Mouse (Mus musculus) embryonic facial prominence, embryonic 12.5 days (tissue): Measurements from ENCODE around the gene Cox19. TPM values are rescaled to one million over a fixed set of nuclear protein-coding genes. Genes with fewer than 3 reads are reported as not detected.
"Not testable (repeated sequence)": the region's sequence is repeated elsewhere in the genome, so short reads cannot be mapped to it uniquely, and the experiment has no call there.

ENCODE experiments used
- ATAC-seq: fragments of 200-750 bp; cut with Nextera tagmentation; 2 replicates; pipeline ENCODE4 v1.8.0; 2017; ENCODE audit not compliant: insufficient number of reproducible peaks, insufficient read depth, low FRiP score, low TSS enrichment
- H3K27ac ChIP-seq: fragments of 300-500 bp; sonication (generic); 2 replicates; pipeline ENCODE4 v1.5.1; 2016; ENCODE audit warnings: mild to moderate bottlenecking
- H3K27me3 ChIP-seq: fragments of 300-500 bp; sonication (generic); 2 replicates; pipeline ENCODE4 v1.6.1; 2016; ENCODE audit warnings: mild to moderate bottlenecking, moderate library complexity
- H3K36me3 ChIP-seq: fragments of 300-500 bp; sonication (generic); 2 replicates; pipeline ENCODE4 v1.6.1; 2016; ENCODE audit warnings: mild to moderate bottlenecking
- H3K4me1 ChIP-seq: fragments of 300-500 bp; sonication (generic); 2 replicates; pipeline ENCODE4 v1.6.1; 2016
- H3K4me2 ChIP-seq: fragments of 300-500 bp; sonication (generic); replicated peaks from 2 replicates; pipeline ENCODE4 v1.6.1; 2016; ENCODE audit warnings: mild to moderate bottlenecking, moderate library complexity
- H3K4me3 ChIP-seq: fragments of 300-500 bp; sonication (generic); 2 replicates; pipeline ENCODE4 v1.5.1; 2016; ENCODE audit warnings: mild to moderate bottlenecking
- H3K9ac ChIP-seq: fragments of 300-500 bp; sonication (generic); 2 replicates; pipeline ENCODE4 v1.6.1; 2016; ENCODE audit warnings: mild to moderate bottlenecking, moderate library complexity
- H3K9me3 ChIP-seq: fragments of 300-500 bp; sonication (generic); 2 replicates; pipeline ENCODE4 v1.6.1; 2016; ENCODE audit warnings: mild to moderate bottlenecking, moderate library complexity
- whole genome bisulfite sequencing: fragments of 180-500 bp; shearing (Covaris S2); methylation state at CpG from one replicate; pipeline ENCODE4 v1.1.7; 2016; 5-methylcytosine and 5-hydroxymethylcytosine counted together
- polyA plus RNA-seq: library from polyadenylated mRNA; unstranded; fragments of >200 nt; fragmentation: Nextera tagmentation; extraction: Ambion mirVana; gene quantifications from 2 replicates; pipeline ENCODE4 v1.2.1, GENCODE M21; 2016

Gene Cox19
- polyA plus RNA-seq, 1 experiment from 2014 or later = 110 TPM

DNA sequence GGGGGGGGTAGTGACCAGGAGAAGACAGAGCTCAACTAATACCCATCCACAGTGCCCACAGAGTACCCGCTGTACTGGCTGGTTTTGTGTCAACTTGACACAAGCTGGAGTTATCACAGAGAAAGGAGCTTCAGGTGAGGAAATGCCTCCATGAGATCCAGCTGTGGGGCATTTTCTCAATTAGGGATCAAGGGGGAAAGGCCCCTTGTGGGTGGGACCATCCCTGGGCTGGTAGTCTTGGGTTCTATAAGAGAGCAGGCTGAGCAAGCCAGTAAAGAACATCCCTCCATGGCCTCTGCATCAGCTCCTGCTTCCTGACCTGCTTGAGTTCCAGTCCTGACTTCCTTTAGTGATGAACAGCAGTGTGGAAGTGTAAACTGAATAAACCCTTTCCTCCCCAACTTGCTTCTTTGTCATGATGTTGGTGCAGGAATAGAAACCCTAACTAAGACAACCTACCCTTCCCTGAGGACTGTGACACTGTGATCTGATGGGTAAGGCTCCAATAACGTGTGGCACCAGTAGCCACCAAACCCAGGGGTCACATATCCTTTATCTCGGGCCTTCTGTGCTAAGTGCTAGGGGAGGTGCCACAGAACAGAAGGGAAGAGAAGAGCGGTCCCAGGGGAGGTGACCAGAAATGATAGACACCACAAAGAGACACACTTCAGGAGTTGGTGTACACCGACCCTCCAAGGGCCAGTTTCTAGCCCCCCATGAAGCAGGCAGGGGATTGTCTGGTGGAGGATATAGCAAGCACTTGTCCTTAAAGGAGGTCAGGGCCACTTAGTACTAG lies 39.3 kb upstream of the Cox19 start:
- 82% methylated on average over 5 of the region's 5 CpGs for WGBS
- H3K27me3 ChIP-seq, H3K4me3 ChIP-seq, H3K27ac ChIP-seq, H3K4me2 ChIP-seq, ATAC-seq, H3K9me3 ChIP-seq, H3K36me3 ChIP-seq, H3K9ac ChIP-seq: not testable (repeated sequence)
- H3K4me1 ChIP-seq = peaks cover 34% of the 10 kb centered on the region

DNA sequence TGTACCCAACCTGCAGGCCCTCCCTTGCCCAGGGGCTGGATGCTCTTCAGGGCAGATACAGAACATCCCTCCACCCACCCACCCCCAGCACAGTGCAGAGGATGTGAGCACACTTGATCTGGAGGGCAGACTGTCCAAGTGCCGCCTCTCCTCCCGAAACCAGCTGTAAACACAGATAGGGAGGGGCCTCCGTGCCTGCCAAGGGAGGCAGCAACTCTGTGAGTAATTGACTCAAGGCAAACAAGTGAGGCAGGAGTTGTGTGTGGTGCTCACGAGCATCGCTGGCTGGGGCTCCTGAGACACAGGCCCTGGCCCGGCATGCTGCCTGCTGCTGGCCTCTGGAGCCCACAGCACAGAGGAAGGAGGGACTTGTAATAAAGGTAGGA lies 38.5 kb upstream of the Cox19 start:
- Histone ChIP-seq H3K9me3 (no peaks in the 10 kb centered on the region), H3K9ac (0 out of 2 replicates have a peak overlapping the region, but pooled peaks have one; percentile 10), H3K4me1 (peaks cover 34% of the 10 kb centered on the region), H3K4me2 (no peak overlapping the region), H3K27me3 (no peaks in the 10 kb centered on the region), H3K36me3 (no peaks in the 10 kb centered on the region), H3K27ac (peak overlapping the region; percentile 73), H3K4me3 (no peak overlapping the region)
- 28% methylated on average over 6 of the region's 6 CpGs for WGBS
- ATAC-seq = 0 out of 2 replicates have a peak, but pooled peaks have one; percentile 50

DNA sequence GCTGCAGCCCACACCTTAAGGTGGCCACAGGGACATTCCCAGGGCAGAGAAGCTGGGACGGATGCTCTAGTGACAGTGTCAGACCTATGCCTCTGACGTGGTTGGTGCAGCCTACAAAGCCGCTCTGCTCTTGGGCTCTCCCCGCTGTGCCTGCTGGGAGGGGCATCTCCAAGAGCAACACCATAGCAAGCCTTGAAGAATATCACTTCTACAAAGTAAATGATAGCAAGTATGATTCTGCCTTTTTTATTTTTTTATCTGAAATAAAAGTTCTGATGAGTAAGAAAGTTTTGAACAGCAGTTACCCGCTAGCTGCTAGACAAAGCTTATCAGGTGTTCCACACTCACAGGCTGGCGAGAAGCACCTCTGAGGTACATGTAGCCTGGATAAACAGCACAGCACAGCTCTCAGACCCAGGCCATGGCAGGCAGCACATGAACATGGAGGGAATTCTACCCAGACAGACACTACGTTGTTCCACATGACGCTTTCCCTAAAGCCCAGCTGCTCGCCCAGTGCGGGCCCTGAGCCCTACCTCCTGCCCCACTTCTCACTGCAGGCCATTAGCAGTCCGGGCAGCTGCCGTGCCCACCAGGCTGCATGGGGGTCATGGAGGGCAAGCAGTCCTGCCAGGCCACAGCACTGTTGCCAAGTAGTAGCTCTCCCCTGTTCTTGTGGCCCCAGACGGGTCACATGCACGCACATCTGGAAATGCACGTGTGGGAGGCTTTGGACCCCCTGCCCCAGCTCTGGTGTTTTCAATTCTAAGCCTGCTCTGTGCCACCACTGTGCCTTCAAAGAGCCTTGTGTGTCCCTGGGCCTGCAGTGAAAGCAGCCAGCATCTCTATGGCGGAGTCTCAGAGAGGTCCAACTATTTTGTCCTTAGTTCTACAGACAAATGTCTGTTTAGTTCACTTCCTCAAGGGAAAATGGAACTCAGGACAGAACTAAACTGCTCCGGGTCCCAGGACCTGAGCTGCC lies 37.8 kb upstream of the Cox19 start:
- H3K4me1 ChIP-seq = peaks cover 31% of the 10 kb centered on the region
- peak overlapping the region; percentile 73 for H3K27ac ChIP-seq
- H3K4me3 ChIP-seq = no peak overlapping the region
- ATAC-seq = no peak
- H3K9ac ChIP-seq = peak overlapping the region; percentile 3; the same call in 1 of the 2 replicates
- WGBS = 65% methylated on average over 17 of the region's 17 CpGs
- no peaks in the 10 kb centered on the region for H3K36me3 ChIP-seq
- no peak overlapping the region for H3K4me2 ChIP-seq
- H3K9me3 ChIP-seq = no peaks in the 10 kb centered on the region
- no peaks in the 10 kb centered on the region for H3K27me3 ChIP-seq

DNA sequence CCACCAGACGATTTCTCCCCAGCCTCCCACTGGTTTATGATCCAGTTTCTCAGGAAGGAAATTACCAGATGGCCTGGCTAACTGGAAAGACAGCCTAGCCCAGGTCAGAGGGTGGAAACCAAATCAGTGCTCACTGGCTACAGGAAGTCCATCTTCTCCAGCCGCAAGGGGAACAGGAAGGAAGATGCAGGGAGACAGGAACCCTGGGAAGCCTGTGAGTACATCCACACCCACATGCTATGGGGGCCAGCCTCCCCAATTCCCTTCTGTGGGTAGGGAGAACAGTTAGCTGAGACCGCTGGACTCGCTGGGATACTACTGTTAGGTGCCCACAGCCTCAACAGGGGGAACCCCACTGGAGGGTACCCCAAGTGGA lies 37.0 kb upstream of the Cox19 start:
- no peaks in the 10 kb centered on the region for H3K27me3 ChIP-seq
- peaks cover 31% of the 10 kb centered on the region for H3K4me1 ChIP-seq
- H3K27ac ChIP-seq = peak overlapping the region; percentile 69
- no peak for ATAC-seq
- no peak overlapping the region for H3K4me2 ChIP-seq
- WGBS = 70% methylated on average over 4 of the region's 4 CpGs
- no peak overlapping the region for H3K9ac ChIP-seq
- no peaks in the 10 kb centered on the region for H3K36me3 ChIP-seq
- no peak overlapping the region for H3K4me3 ChIP-seq
- H3K9me3 ChIP-seq = no peaks in the 10 kb centered on the region

DNA sequence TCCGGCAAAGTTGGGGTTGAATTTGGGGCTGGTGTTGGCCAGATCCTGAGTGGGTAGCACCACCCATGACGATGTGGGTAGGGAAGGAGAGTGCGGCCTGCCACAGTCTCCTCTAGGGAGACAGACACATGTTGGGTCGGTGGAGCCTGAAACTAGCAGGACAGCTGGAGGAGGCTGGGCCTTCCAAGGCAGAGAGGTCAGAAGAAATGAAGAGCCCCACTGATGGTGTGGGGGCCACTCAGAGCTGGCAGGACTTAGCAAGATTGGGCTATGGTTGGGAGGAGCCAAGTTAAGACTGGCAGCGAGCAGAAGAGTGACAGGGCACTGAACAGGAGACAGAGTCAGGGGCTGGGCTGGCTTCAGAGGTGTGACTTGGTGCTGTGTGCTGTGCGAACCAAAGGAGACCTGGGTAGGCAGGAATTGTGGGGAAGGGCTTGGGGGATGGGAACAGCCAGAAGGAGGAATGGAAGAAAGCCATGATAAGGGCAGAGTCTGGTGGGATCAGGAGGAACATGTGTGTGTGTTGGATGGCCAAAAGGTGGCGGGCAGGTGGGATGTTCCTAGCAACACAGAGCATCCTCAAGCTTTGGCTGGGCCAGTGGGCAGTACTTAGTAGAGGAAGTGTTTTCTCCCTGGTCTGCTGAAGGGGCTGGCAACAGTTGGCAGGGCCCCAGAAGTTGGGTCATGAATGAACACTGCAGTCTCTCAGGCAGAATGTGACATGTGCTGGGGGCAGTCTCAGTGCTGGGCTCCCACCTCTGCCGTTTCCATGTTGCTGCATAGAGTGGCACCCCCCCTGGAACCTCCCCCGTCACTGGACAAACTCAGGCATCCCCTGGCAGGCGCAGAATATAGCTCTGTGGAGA lies 36.3 kb upstream of the Cox19 start:
- H3K4me3 ChIP-seq = no peak overlapping the region
- no peak overlapping the region for H3K4me2 ChIP-seq
- no peak overlapping the region for H3K9ac ChIP-seq
- H3K4me1 ChIP-seq = peaks cover 31% of the 10 kb centered on the region
- ATAC-seq = no peak
- no peaks in the 10 kb centered on the region for H3K9me3 ChIP-seq
- H3K36me3 ChIP-seq = no peaks in the 10 kb centered on the region
- H3K27me3 ChIP-seq = no peaks in the 10 kb centered on the region
- 81% methylated on average over 10 of the region's 10 CpGs for WGBS
- peak overlapping the region; percentile 69 for H3K27ac ChIP-seq

- Histone ChIP-seq H3K27ac (no peak overlapping the region), H3K9ac (no peak overlapping the region), H3K4me3 (no peak overlapping the region), H3K36me3 (no peaks in the 10 kb centered on the region), H3K4me1 (peaks cover 29% of the 10 kb centered on the region), H3K4me2 (no peak overlapping the region), H3K9me3 (no peaks in the 10 kb centered on the region), H3K27me3 (no peaks in the 10 kb centered on the region)
- 94% methylated on average over 5 of the region's 5 CpGs for WGBS
- no peak for ATAC-seq
These were observed 34.8 kb upstream of the Cox19 start for GRCm38 (mm10) chr5:139386047-139386446.

DNA sequence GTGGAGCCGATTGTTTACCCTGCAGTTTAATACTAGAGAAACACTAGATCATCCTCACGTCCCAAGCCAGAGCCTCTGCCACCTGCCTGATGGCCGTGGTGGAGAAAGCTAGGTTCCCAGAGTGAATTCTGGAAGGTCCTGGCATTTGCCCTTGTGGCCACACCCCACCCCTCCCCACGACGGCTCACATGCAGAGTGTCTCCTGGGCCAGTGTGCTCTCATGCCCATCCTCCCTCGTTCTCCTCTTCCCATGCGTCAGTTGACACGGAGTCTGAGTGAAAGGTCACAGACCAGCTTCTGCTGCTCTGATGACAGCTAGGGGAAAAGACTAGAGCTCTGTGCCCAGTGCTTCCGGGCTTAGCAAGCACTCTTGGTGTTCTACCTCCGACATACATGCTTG lies 33.3 kb upstream of the Cox19 start:
- peaks cover 23% of the 10 kb centered on the region for H3K4me1 ChIP-seq
- no peaks in the 10 kb centered on the region for H3K36me3 ChIP-seq
- H3K9ac ChIP-seq = no peak overlapping the region
- no peak for ATAC-seq
- WGBS = 74% methylated on average over 10 of the region's 10 CpGs
- H3K4me2 ChIP-seq = no peak overlapping the region
- H3K27me3 ChIP-seq = no peaks in the 10 kb centered on the region
- H3K27ac ChIP-seq = no peak overlapping the region; the same call in 1 of the 2 replicates
- H3K4me3 ChIP-seq = no peak overlapping the region
- no peaks in the 10 kb centered on the region for H3K9me3 ChIP-seq

DNA sequence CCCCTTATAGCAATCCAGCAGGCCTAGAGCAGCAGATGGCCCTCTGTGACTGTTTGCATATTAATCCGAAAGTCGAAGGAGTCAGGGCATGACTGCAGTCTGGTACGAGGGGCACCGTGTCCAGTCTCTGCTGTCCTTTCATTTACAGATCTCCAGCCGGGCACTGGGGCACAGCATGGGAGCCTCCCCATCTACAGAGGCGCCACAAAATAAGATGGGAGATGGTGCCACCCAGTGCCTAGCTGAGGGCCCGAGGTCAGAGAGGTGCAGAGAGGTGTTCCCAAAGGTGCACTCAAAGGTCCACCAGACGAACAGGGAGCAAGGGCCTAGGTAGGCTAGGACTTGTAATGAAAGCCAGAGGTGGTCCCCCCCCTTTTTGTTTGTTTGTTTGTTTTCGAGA lies 32.0 kb upstream of the Cox19 start:
- no peak overlapping the region for H3K9ac ChIP-seq
- no peak for ATAC-seq
- H3K9me3 ChIP-seq = no peaks in the 10 kb centered on the region
- H3K4me3 ChIP-seq = no peak overlapping the region
- H3K36me3 ChIP-seq = no peaks in the 10 kb centered on the region
- H3K4me2 ChIP-seq = no peak overlapping the region
- no peak overlapping the region for H3K27ac ChIP-seq
- 88% methylated on average over 9 of the region's 9 CpGs for WGBS
- H3K4me1 ChIP-seq = peaks cover 23% of the 10 kb centered on the region
- no peaks in the 10 kb centered on the region for H3K27me3 ChIP-seq

- H3K36me3 ChIP-seq = no peaks in the 10 kb centered on the region
- H3K9ac ChIP-seq = no peak overlapping the region
- no peaks in the 10 kb centered on the region for H3K9me3 ChIP-seq
- peak overlapping the region; percentile 37; the same call in 1 of the 2 replicates for H3K27ac ChIP-seq
- H3K4me3 ChIP-seq = no peak overlapping the region
- no peak overlapping the region for H3K4me2 ChIP-seq
- WGBS = 77% methylated on average over 8 of the region's 8 CpGs
- ATAC-seq = no peak
- no peaks in the 10 kb centered on the region for H3K27me3 ChIP-seq
- H3K4me1 ChIP-seq = peaks cover 23% of the 10 kb centered on the region
These were observed 31.5 kb upstream of the Cox19 start for GRCm38 (mm10) chr5:139382760-139383159.

DNA sequence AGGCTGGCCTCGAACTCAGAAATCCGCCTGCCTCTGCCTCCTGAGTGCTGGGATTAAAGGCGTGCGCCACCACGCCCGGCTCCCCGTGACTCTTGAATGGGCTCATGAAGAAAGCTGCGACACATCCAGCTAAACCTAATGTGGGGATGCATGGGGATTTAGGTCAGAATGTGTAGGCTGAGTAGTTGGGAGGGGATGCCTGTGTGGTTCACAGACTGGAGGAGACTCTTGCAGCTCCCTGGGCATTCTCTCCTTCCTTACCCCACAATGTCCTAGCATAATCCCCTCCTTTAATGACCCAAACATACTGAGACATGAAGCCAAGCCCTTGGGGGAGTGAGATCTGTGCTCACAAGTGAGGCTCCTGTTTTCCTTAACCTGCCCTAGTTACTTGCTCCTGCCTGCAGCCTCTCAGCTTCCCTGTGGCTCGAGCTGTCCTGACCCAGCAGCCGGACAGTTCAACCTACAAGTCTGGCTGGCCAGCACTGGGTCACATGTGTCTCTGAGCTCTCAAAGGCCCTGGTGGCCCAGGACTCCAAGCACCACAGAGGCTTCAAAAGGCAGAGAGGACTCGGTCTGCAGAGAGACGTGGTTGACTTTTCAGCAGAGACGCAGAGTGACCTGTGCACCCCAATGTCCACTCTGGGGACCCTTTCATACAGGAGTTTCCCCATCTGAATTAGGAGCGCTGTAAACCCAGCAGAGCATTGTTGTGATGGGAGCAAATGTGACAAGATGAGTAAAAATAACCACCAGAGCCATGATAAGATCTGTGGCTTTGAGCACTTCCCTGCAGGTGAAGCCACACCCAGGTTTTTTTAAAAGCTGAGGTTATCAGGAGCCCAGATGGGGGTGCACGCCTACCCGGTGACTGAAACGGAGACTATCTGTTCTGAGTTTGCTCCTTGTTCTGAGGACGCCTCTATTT lies 30.6 kb upstream of the Cox19 start:
- Histone ChIP-seq H3K36me3 (no peaks in the 10 kb centered on the region), H3K4me2 (peak overlapping the region; percentile 87; the same call in 1 of the 2 replicates), H3K9ac (no peak overlapping the region), H3K27me3 (no peaks in the 10 kb centered on the region), H3K9me3 (no peaks in the 10 kb centered on the region), H3K4me1 (peaks cover 26% of the 10 kb centered on the region), H3K4me3 (no peak overlapping the region), H3K27ac (no peak overlapping the region; the same call in 1 of the 2 replicates)
- no peak for ATAC-seq
- WGBS = 82% methylated on average over 18 of the region's 18 CpGs
